Mouse (Mus musculus) liver, embryonic 16.5 days (tissue): ENCODE data around the gene Rec8. TPM values are rescaled to one million over a fixed set of nuclear protein-coding genes. Genes with fewer than 3 reads are reported as not detected.

Source experiments
- ATAC-seq: fragments of 200-750 bp; cut with Nextera tagmentation; 2 replicates; pipeline ENCODE4 v1.8.0; 2017; ENCODE audit warnings: low read depth, mild to moderate bottlenecking, moderate number of reproducible peaks, moderate library complexity
- H3K27ac ChIP-seq: fragments of 300-500 bp; sonication (generic); 2 replicates; pipeline ENCODE4 v1.5.1; 2014; ENCODE audit warnings: mild to moderate bottlenecking, low read length
- H3K27me3 ChIP-seq: fragments of 300-500 bp; sonication (generic); 2 replicates; pipeline ENCODE4 v1.6.1; 2014; ENCODE audit warnings: low read depth, low read length, mixed read lengths; ENCODE audit not compliant: control insufficient read depth, insufficient read depth
- H3K36me3 ChIP-seq: fragments of 300-500 bp; sonication (generic); 2 replicates; pipeline ENCODE4 v1.6.1; 2014; ENCODE audit warnings: mild to moderate bottlenecking; ENCODE audit not compliant: control insufficient read depth, insufficient read depth
- H3K4me1 ChIP-seq: fragments of 300-500 bp; sonication (generic); 2 replicates; pipeline ENCODE4 v1.6.1; 2014; ENCODE audit warnings: low read depth, low read length, mixed read lengths; ENCODE audit not compliant: control insufficient read depth
- H3K4me2 ChIP-seq: fragments of 300-500 bp; sonication (generic); 2 replicates; pipeline ENCODE4 v1.6.1; 2014; ENCODE audit warnings: low read depth, low read length, mixed read lengths
- H3K4me3 ChIP-seq: fragments of 300-500 bp; sonication (generic); 2 replicates; pipeline ENCODE4 v1.5.1; 2014; ENCODE audit warnings: low read depth, mild to moderate bottlenecking, low read length
- H3K9ac ChIP-seq: fragments of 300-500 bp; sonication (generic); 2 replicates; pipeline ENCODE4 v1.6.1; 2014; ENCODE audit warnings: low read depth, low read length
- H3K9me3 ChIP-seq: fragments of 300-500 bp; sonication (generic); replicated peaks from 2 replicates; pipeline ENCODE4 v1.6.1; 2016; ENCODE audit warnings: low read length; ENCODE audit not compliant: control insufficient read depth
- WGBS: fragments of 180-500 bp; shearing (Covaris S2); extraction: QIAGEN DNeasy Blood & Tissue Kit; methylation state at CpG from one replicate; pipeline ENCODE4 v1.1.7; 2014; ENCODE audit not compliant: insufficient replicate concordance; 5-methylcytosine and 5-hydroxymethylcytosine counted together
- polyA plus RNA-seq: library from polyadenylated mRNA; unstranded; fragments of >200 nt; fragmentation: Nextera tagmentation; extraction: Ambion mirVana; gene quantifications from 2 replicates; pipeline ENCODE4 v1.2.1, GENCODE M21; 2015

Rec8 gene
- polyA plus RNA-seq, 1 experiment from 2014 or later: 3.1 TPM

- no peaks in the 10 kb centered on the region for H3K9me3 ChIP-seq
- peaks cover 52% of the 10 kb centered on the region for H3K4me1 ChIP-seq
- H3K36me3 ChIP-seq: peaks cover 6% of the 10 kb centered on the region
- ATAC-seq: no peak
- WGBS: 62% methylated on average over 11 of the region's 11 CpGs
- H3K4me3 ChIP-seq: peak overlapping the region; percentile 95
- H3K4me2 ChIP-seq: peak overlapping the region; percentile 95
- peak overlapping the region; percentile 98 for H3K9ac ChIP-seq
- H3K27ac ChIP-seq: peak overlapping the region; percentile 97
- H3K27me3 ChIP-seq: no peaks in the 10 kb centered on the region
These were observed 27.9 kb upstream of the Rec8 start for GRCm38 (mm10) chr14:55589771-55590448.

GRCm38 (mm10) chr14:55590748-55591330 lies 27.0 kb upstream of the Rec8 start, which contains the start of gene Psme2:
Gene Psme2, minus strand, starts transcription at chr14:55591113.
- Histone ChIP-seq H3K27ac (peak within 1 kb of the TSS; percentile 97), H3K27me3 (no peaks in the 10 kb centered on the region), H3K4me1 (peaks cover 45% of the 10 kb centered on the region), H3K9ac (peak within 1 kb of the TSS; percentile 98), H3K4me2 (peak within 1 kb of the TSS; percentile 95), H3K4me3 (peak within 1 kb of the TSS; percentile 95), H3K36me3 (peaks cover 16% of the 10 kb centered on the region), H3K9me3 (no peaks in the 10 kb centered on the region)
- peak; percentile 87 for ATAC-seq
- under 1% methylated on average over 22 of the region's 22 CpGs for WGBS

- peak within 1 kb of the TSS; percentile 98 for H3K9ac ChIP-seq
- H3K27me3 ChIP-seq: no peaks in the 10 kb centered on the region
- ATAC-seq: peak; percentile 89
- peak within 1 kb of the TSS; percentile 95 for H3K4me3 ChIP-seq
- under 1% methylated on average over 33 of the region's 33 CpGs for WGBS
- peak within 1 kb of the TSS; percentile 95 for H3K4me2 ChIP-seq
- peaks cover 40% of the 10 kb centered on the region for H3K4me1 ChIP-seq
- H3K9me3 ChIP-seq: no peaks in the 10 kb centered on the region
- peaks cover 21% of the 10 kb centered on the region for H3K36me3 ChIP-seq
- peak within 1 kb of the TSS; percentile 97 for H3K27ac ChIP-seq
These were observed 26.4 kb upstream of the Rec8 start, which contains the start of gene Rnf31 for GRCm38 (mm10) chr14:55591331-55591891. Gene Rnf31, plus strand, starts transcription at chr14:55591708.

GRCm38 (mm10) chr14:55592226-55592625 lies 25.6 kb upstream of the Rec8 start:
- WGBS: 3% methylated on average over 16 of the region's 16 CpGs
- Histone ChIP-seq H3K27ac (peak overlapping the region; percentile 97), H3K27me3 (no peaks in the 10 kb centered on the region), H3K9ac (peak overlapping the region; percentile 98), H3K4me1 (peaks cover 32% of the 10 kb centered on the region), H3K4me2 (peak overlapping the region; percentile 95), H3K9me3 (no peaks in the 10 kb centered on the region), H3K4me3 (peak overlapping the region; percentile 95), H3K36me3 (peaks cover 28% of the 10 kb centered on the region)
- ATAC-seq: no peak

- 87% methylated on average over 13 of the region's 13 CpGs for WGBS
These were observed 21.7 kb upstream of the Rec8 start for GRCm38 (mm10) chr14:55596036-55596690.

GRCm38 (mm10) chr14:55598521-55599390 lies 19.1 kb upstream of the Rec8 start:
- no peak for ATAC-seq
- H3K4me2 ChIP-seq: no peak overlapping the region
- no peaks in the 10 kb centered on the region for H3K9me3 ChIP-seq
- H3K36me3 ChIP-seq: peaks cover 61% of the 10 kb centered on the region
- peaks cover 12% of the 10 kb centered on the region for H3K4me1 ChIP-seq
- no peak overlapping the region for H3K9ac ChIP-seq
- H3K27me3 ChIP-seq: no peaks in the 10 kb centered on the region
- H3K27ac ChIP-seq: no peak overlapping the region
- H3K4me3 ChIP-seq: no peak overlapping the region
- WGBS: 90% methylated on average over 21 of the region's 21 CpGs

More at GRCm38 (mm10) chr14:55596036-55596690, 21.7 kb upstream of the Rec8 start:
- Histone ChIP-seq H3K4me2 (no peak overlapping the region), H3K36me3 (peaks cover 52% of the 10 kb centered on the region), H3K9ac (no peak overlapping the region), H3K27me3 (no peaks in the 10 kb centered on the region), H3K27ac (no peak overlapping the region), H3K4me1 (peaks cover 20% of the 10 kb centered on the region), H3K4me3 (no peak overlapping the region), H3K9me3 (no peaks in the 10 kb centered on the region)
- ATAC-seq: no peak

GRCm38 (mm10) chr14:55603271-55603632 lies 14.6 kb upstream of the Rec8 start, which contains the start of gene Irf9:
Gene Irf9, plus strand, starts transcription at chr14:55603571.
- Histone ChIP-seq H3K4me3 (peak within 1 kb of the TSS; percentile 77), H3K27ac (peak within 1 kb of the TSS; percentile 97), H3K9ac (peak within 1 kb of the TSS; percentile 85), H3K4me1 (peaks cover 29% of the 10 kb centered on the region), H3K9me3 (no peaks in the 10 kb centered on the region), H3K36me3 (peaks cover 55% of the 10 kb centered on the region), H3K4me2 (peak within 1 kb of the TSS; percentile 87), H3K27me3 (no peaks in the 10 kb centered on the region)
- WGBS: 77% methylated on average over 7 of the region's 7 CpGs
- no peak for ATAC-seq
